Mouse (Mus musculus): ENCODE data around the gene B3gat3. TPM values are rescaled to one million over a fixed set of nuclear protein-coding genes. Genes with fewer than 3 reads are reported as not detected.
"Not testable (repeated sequence)": the region's sequence is repeated elsewhere in the genome, so short reads cannot be mapped to it uniquely, and the experiment has no call there.

B3gat3 gene
- polyA plus RNA-seq, 1 experiment from 2014 or later: 32.8 TPM

DNA sequence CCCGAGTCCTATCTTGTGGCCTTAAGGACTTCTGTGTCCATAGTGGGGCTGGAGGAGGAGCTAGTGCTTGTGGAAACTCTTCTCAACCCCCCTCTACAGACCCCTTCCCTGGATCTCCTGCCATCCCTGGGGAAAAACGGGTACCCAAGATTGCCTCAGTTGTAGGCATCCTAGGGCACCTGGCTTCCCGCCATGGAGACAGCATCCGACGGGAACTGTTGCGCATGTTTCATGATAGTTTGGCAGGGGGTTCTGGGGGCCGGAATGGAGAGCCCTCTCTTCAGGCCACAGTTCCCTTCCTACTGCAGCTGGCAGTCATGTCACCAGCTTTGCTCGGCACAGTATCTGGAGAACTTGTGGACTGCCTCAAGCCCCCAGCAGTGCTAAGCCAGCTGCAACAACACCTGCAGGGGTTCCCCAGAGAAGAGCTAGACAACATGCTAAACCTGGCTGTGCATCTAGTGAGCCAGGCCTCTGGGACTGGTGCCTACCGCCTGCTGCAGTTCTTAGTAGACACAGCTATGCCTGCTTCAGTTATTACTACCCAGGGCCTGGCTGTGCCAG, 24.7 kb upstream of the B3gat3 start:
- H3K9me3 ChIP-seq (replicated peaks; ENCODE audit: control insufficient read depth, low read length): no peaks in the 10 kb centered on the region
- H3K4me1 ChIP-seq (ENCODE audit: control insufficient read depth, insufficient read depth, low read length): no peaks in the 10 kb centered on the region
- no peak overlapping the region for H3K27ac ChIP-seq (replicated peaks; ENCODE audit: low read depth, low read length)
- WGBS: 91% methylated on average over 9 of the region's 9 CpGs
- H3K9ac ChIP-seq (replicated peaks; ENCODE audit: low read length): no peak overlapping the region
- H3K27me3 ChIP-seq (ENCODE audit: control insufficient read depth, insufficient read depth, low read length): no peaks in the 10 kb centered on the region
- ATAC-seq (replicated peaks; ENCODE audit: insufficient number of reproducible peaks, low FRiP score, low TSS enrichment, low read depth) (no peak), DNase-seq (ENCODE audit: low spot score) (no peak)
- H3K4me2 ChIP-seq (ENCODE audit: low read depth, low read length): no peak overlapping the region
- no peak overlapping the region for H3K4me3 ChIP-seq (ENCODE audit: low read depth, low read length)
- peaks cover 6% of the 10 kb centered on the region for H3K36me3 ChIP-seq (replicated peaks; ENCODE audit: control insufficient read depth, insufficient read depth, low read depth, low read length)

DNA sequence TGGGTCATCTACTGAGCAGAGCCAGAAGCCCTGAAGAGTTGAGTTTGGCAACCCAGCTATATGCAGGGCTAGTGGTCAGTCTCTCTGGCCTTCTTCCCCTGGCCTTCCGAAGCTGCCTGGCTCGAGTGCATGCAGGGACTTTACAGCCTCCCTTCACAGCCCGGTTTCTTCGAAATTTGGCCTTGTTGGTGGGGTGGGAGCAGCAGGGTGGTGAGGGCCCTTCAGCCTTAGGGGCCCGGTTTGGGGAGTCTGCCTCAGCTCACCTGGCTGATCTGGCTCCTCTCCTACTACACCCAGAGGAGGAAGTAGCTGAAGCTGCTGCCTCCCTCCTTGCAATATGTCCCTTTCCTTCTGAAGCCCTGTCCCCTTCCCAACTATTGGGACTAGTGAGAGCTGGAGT, 23.9 kb upstream of the B3gat3 start:
- not testable (repeated sequence) for DNase-seq (ENCODE audit: low spot score); H3K27me3 ChIP-seq (ENCODE audit: control insufficient read depth, insufficient read depth, low read length); ATAC-seq (replicated peaks; ENCODE audit: insufficient number of reproducible peaks, low FRiP score, low TSS enrichment, low read depth); H3K4me2 ChIP-seq (ENCODE audit: low read depth, low read length); H3K27ac ChIP-seq (replicated peaks; ENCODE audit: low read depth, low read length); H3K9ac ChIP-seq (replicated peaks; ENCODE audit: low read length); H3K9me3 ChIP-seq (replicated peaks; ENCODE audit: control insufficient read depth, low read length); H3K4me1 ChIP-seq (ENCODE audit: control insufficient read depth, insufficient read depth, low read length); H3K36me3 ChIP-seq (replicated peaks; ENCODE audit: control insufficient read depth, insufficient read depth, low read depth, low read length); H3K4me3 ChIP-seq (ENCODE audit: low read depth, low read length)
- 85% methylated on average over 5 of the region's 5 CpGs for WGBS

DNA sequence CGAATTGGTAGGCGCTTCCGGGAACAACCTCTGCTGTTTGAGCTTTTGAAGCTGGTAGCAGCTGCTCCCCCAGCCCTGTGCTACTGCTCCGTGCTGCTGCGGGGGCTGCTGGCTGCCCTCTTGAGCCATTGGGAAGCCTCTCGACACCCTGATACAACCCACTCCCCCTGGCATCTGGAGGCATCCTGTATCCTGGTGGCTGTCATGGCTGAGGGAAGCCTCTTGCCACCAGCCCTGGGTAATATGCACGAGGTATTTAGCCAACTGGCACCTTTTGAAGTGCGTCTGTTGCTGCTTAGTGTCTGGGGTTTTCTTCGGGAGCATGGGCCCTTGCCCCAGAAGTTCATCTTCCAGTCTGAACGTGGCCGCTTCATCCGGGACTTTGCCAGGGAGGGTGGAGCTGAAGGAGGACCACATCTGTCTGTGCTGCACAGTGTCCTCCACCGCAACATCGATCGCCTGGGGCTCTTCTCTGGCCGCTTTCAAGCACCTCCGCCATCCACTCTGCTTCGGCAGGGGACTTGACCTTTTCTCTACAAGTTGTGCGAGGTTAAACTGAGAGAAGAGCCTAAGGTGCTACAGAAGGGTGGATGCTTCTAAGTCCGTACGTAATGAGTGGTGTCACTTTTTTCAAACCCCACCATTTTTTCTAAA, 22.8 kb upstream of the B3gat3 start:
- Histone ChIP-seq H3K4me2 (ENCODE audit: low read depth, low read length) (peak overlapping the region; percentile 44), H3K27ac (replicated peaks; ENCODE audit: low read depth, low read length) (peak overlapping the region; percentile 56; the same call in 1 of the 2 replicates), H3K9ac (replicated peaks; ENCODE audit: low read length) (peak overlapping the region; percentile 46), H3K4me3 (ENCODE audit: low read depth, low read length) (peak overlapping the region; percentile 80)
- H3K9me3 ChIP-seq (replicated peaks; ENCODE audit: control insufficient read depth, low read length); H3K36me3 ChIP-seq (replicated peaks; ENCODE audit: control insufficient read depth, insufficient read depth, low read depth, low read length); H3K4me1 ChIP-seq (ENCODE audit: control insufficient read depth, insufficient read depth, low read length); H3K27me3 ChIP-seq (ENCODE audit: control insufficient read depth, insufficient read depth, low read length): not testable (repeated sequence)
- DNase-seq (ENCODE audit: low spot score) (peak; percentile 47), ATAC-seq (replicated peaks; ENCODE audit: insufficient number of reproducible peaks, low FRiP score, low TSS enrichment, low read depth) (peak; percentile 19)
- WGBS: 22% methylated on average over 21 of the region's 21 CpGs

DNA sequence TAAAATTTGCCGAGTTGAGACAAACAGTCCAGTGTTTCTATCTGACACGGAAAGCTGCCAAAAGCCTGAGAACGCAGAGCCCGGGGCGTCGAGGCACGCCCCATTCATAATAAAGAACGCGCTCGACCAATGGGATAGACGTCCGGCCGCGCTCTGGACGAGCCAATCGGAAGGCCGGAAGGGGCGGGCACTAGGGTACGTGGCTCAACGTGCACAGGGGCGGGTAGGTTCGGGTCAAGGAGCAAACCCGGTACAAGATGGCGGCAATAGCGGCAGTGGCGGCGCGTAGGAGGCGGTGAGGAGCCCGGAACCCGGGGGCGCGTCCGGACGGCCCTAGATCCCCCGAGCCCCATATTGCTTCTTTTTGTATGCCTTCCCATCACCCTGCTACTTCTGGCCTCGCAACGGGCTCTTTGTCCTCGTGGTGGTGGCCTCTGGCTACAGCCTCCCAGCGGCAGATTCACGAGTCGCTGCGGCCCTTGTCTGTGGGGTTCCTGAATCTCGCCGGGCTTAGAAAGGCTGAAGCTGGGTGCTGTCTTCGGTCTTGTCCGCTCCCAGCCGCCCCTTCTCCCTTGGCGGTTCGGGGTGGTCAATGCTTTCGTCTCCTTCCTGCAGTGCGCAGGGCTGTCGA, 22.2 kb upstream of the B3gat3 start, which contains the start of gene Ganab:
Ganab (plus strand) TSS at position 207 of the 631 bp plus-strand sequence.
- peak; percentile 98 for ATAC-seq (replicated peaks; ENCODE audit: insufficient number of reproducible peaks, low FRiP score, low TSS enrichment, low read depth)
- Histone ChIP-seq H3K4me2 (ENCODE audit: low read depth, low read length) (peak within 1 kb of the TSS; percentile 72), H3K4me3 (ENCODE audit: low read depth, low read length) (peak within 1 kb of the TSS; percentile 80), H3K4me1 (ENCODE audit: control insufficient read depth, insufficient read depth, low read length) (no peaks in the 10 kb centered on the region), H3K9me3 (replicated peaks; ENCODE audit: control insufficient read depth, low read length) (no peaks in the 10 kb centered on the region), H3K36me3 (replicated peaks; ENCODE audit: control insufficient read depth, insufficient read depth, low read depth, low read length) (peaks cover 3% of the 10 kb centered on the region), H3K27ac (replicated peaks; ENCODE audit: low read depth, low read length) (peak within 1 kb of the TSS; percentile 78), H3K9ac (replicated peaks; ENCODE audit: low read length) (peak within 1 kb of the TSS; percentile 81), H3K27me3 (ENCODE audit: control insufficient read depth, insufficient read depth, low read length) (no peaks in the 10 kb centered on the region)
- DNase-seq (ENCODE audit: low spot score): peak; percentile 99
- under 1% methylated on average over 53 of the region's 53 CpGs for WGBS

DNA sequence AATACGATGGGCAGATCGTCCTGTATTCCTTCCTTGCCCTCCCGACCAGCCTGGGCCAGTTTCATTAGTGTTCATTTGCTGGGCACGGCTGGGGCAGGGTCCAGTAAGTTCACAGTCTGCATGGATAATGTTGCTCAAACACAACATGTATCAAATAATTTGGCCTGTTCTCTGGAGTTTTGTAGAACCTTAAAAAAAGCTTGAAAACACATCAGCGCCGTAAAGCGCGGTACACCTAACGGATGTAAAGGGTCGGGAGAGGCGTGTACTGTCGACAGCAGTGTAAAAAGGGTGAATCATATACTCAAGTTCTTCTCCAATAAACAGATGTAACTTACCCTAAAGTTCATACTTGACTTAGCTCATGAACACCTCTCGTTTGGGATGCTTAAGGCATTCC, 21.6 kb upstream of the B3gat3 start:
- Histone ChIP-seq H3K27ac (replicated peaks; ENCODE audit: low read depth, low read length) (peak overlapping the region; percentile 78; the same call in 1 of the 2 replicates), H3K36me3 (replicated peaks; ENCODE audit: control insufficient read depth, insufficient read depth, low read depth, low read length) (peaks cover 3% of the 10 kb centered on the region)
- 0 out of 2 replicates have a peak, but pooled peaks have one; percentile 1 for ATAC-seq (replicated peaks; ENCODE audit: insufficient number of reproducible peaks, low FRiP score, low TSS enrichment, low read depth)

DNA sequence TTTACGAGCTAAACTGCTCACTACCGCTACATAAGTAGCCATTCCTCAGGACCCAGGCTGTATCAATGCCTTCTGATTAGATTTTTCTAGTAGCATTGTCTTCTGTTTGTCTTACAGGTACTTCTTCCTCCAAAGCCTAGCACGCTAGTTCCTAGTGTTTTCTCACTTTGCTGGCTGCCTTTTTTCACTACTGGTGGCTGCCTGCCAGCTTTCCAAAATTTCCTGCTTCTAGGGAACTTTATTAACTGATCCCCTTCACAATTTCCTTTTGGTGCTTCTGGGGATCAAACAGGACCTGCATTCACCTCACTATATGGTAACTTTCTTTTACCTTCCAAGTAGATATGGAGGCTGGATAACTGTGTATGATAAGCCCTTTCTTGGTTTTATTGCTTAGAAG, 21.1 kb upstream of the B3gat3 start:
- H3K9ac ChIP-seq (replicated peaks; ENCODE audit: low read length): peak overlapping the region; percentile 81
- H3K9me3 ChIP-seq (replicated peaks; ENCODE audit: control insufficient read depth, low read length): no peaks in the 10 kb centered on the region
- no peak for DNase-seq (ENCODE audit: low spot score)
- 68% methylated on average over 3 of the region's 3 CpGs for WGBS
- no peaks in the 10 kb centered on the region for H3K27me3 ChIP-seq (ENCODE audit: control insufficient read depth, insufficient read depth, low read length)
- no peak for ATAC-seq (replicated peaks; ENCODE audit: insufficient number of reproducible peaks, low FRiP score, low TSS enrichment, low read depth)
- peak overlapping the region; percentile 80 for H3K4me3 ChIP-seq (ENCODE audit: low read depth, low read length)
- H3K36me3 ChIP-seq (replicated peaks; ENCODE audit: control insufficient read depth, insufficient read depth, low read depth, low read length): peaks cover 3% of the 10 kb centered on the region
- no peak overlapping the region for H3K27ac ChIP-seq (replicated peaks; ENCODE audit: low read depth, low read length)
- H3K4me1 ChIP-seq (ENCODE audit: control insufficient read depth, insufficient read depth, low read length): no peaks in the 10 kb centered on the region
- H3K4me2 ChIP-seq (ENCODE audit: low read depth, low read length): peak overlapping the region; percentile 72

More for the DNA sequence above, 21.6 kb upstream of the B3gat3 start:
- no peak for DNase-seq (ENCODE audit: low spot score)
- Histone ChIP-seq H3K4me3 (ENCODE audit: low read depth, low read length) (peak overlapping the region; percentile 80), H3K4me1 (ENCODE audit: control insufficient read depth, insufficient read depth, low read length) (no peaks in the 10 kb centered on the region), H3K9me3 (replicated peaks; ENCODE audit: control insufficient read depth, low read length) (no peaks in the 10 kb centered on the region), H3K4me2 (ENCODE audit: low read depth, low read length) (peak overlapping the region; percentile 72), H3K27me3 (ENCODE audit: control insufficient read depth, insufficient read depth, low read length) (no peaks in the 10 kb centered on the region), H3K9ac (replicated peaks; ENCODE audit: low read length) (peak overlapping the region; percentile 81)
- 12% methylated on average over 13 of the region's 13 CpGs for WGBS

DNA sequence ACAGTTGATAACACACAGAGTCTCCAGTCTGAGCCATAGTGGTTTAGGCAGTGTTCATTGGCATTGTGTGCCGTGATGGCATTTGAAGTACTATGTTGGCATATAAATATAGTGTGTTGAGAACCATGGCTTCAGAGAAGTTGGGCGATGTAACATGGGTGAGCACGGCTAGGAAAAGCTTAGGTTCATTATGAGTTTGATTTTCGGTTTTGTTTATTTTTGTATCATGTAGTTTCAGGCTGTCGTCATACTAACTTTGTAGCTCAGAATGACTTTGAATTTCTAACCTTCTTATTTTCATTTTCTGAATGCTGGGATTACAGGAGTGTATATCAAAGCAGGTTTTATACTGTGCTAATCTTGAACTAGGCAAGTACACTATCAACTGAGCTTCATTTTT, 16.8 kb upstream of the B3gat3 start:
- Histone ChIP-seq H3K9me3 (replicated peaks; ENCODE audit: control insufficient read depth, low read length) (no peaks in the 10 kb centered on the region), H3K27me3 (ENCODE audit: control insufficient read depth, insufficient read depth, low read length) (no peaks in the 10 kb centered on the region), H3K27ac (replicated peaks; ENCODE audit: low read depth, low read length) (no peak overlapping the region), H3K9ac (replicated peaks; ENCODE audit: low read length) (no peak overlapping the region), H3K4me2 (ENCODE audit: low read depth, low read length) (no peak overlapping the region), H3K4me1 (ENCODE audit: control insufficient read depth, insufficient read depth, low read length) (no peaks in the 10 kb centered on the region), H3K36me3 (replicated peaks; ENCODE audit: control insufficient read depth, insufficient read depth, low read depth, low read length) (peaks cover 12% of the 10 kb centered on the region), H3K4me3 (ENCODE audit: low read depth, low read length) (no peak overlapping the region)
- 92% methylated on average over 5 of the region's 5 CpGs for WGBS
- DNase-seq (ENCODE audit: low spot score) (no peak), ATAC-seq (replicated peaks; ENCODE audit: insufficient number of reproducible peaks, low FRiP score, low TSS enrichment, low read depth) (no peak)

DNA sequence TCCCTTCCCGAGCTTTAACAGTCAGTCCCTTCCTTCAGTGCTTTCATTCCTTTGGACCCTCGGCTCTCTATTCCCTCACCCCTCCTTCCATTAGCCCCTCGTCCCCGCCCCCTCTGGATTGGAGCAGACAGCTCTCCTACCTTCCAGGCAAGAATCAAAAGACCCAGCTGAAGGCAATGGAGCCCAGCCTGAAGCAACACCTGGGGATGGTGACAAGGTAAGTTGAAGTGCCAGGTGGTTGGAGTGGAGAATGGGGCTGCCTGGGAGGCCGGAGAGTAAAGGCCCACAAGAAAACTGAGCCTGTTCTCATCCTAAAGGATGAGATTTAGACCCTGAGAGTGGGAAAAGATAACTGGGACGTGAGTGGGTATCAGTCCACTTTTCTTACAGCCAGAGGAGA, 11.6 kb upstream of the B3gat3 start:
- WGBS: 89% methylated on average over 6 of the region's 6 CpGs

More for the DNA sequence above, 11.6 kb upstream of the B3gat3 start:
- no peaks in the 10 kb centered on the region for H3K4me1 ChIP-seq (ENCODE audit: control insufficient read depth, insufficient read depth, low read length)
- H3K9ac ChIP-seq (replicated peaks; ENCODE audit: low read length): no peak overlapping the region
- H3K4me3 ChIP-seq (ENCODE audit: low read depth, low read length): no peak overlapping the region
- H3K27ac ChIP-seq (replicated peaks; ENCODE audit: low read depth, low read length): no peak overlapping the region
- no peak for DNase-seq (ENCODE audit: low spot score)
- H3K4me2 ChIP-seq (ENCODE audit: low read depth, low read length): no peak overlapping the region
- no peaks in the 10 kb centered on the region for H3K27me3 ChIP-seq (ENCODE audit: control insufficient read depth, insufficient read depth, low read length)
- no peak for ATAC-seq (replicated peaks; ENCODE audit: insufficient number of reproducible peaks, low FRiP score, low TSS enrichment, low read depth)
- peaks cover 33% of the 10 kb centered on the region for H3K36me3 ChIP-seq (replicated peaks; ENCODE audit: control insufficient read depth, insufficient read depth, low read depth, low read length)
- no peaks in the 10 kb centered on the region for H3K9me3 ChIP-seq (replicated peaks; ENCODE audit: control insufficient read depth, low read length)

Measured in embryonic facial prominence, embryonic 11.5 days (tissue).